Mouse (Mus musculus) CH12.LX (cell line): Measurements from ENCODE around the gene Cd33.

ENCODE experiments used
- BHLHE40 ChIP-seq: IDR thresholded peaks from 2 replicates; pipeline ENCODE4 v1.6.1; 2011; ENCODE audit warnings: mild to moderate bottlenecking, low read depth, low read length, improper control_type of control experiment
- CTCF ChIP-seq, 2 experiments: IDR thresholded peaks in 1 of 2; conservative IDR thresholded peaks in 1 of 2; 2 replicates each; pipeline ENCODE4 v1.5.1; 2011 to 2012; ENCODE audit warnings: low read depth in 2 of 2, low read length in 2 of 2, improper control_type of control experiment in 1 of 2, inconsistent platforms in 1 of 2, mild to moderate bottlenecking in 1 of 2, moderate library complexity in 1 of 2
- ETS1 ChIP-seq: conservative IDR thresholded peaks from 2 replicates; pipeline ENCODE4 v1.6.1; 2012; ENCODE audit warnings: low read depth, mild to moderate bottlenecking, inconsistent platforms, low read length, improper control_type of control experiment, moderate library complexity
- HCFC1 ChIP-seq: IDR thresholded peaks from 2 replicates; pipeline ENCODE4 v1.6.1; 2012; ENCODE audit warnings: low read depth, mild to moderate bottlenecking, inconsistent platforms, low read length, improper control_type of control experiment
- MAX ChIP-seq: IDR thresholded peaks from 2 replicates; pipeline ENCODE4 v1.6.1; 2011; ENCODE audit warnings: low read length, improper control_type of control experiment
- MEF2A ChIP-seq: IDR thresholded peaks from 2 replicates; pipeline ENCODE4 v1.6.1; 2014; ENCODE audit warnings: low read depth, mild to moderate bottlenecking, inconsistent platforms, low read length, improper control_type of control experiment, borderline replicate concordance
- NRF1 ChIP-seq: IDR thresholded peaks from 2 replicates; pipeline ENCODE4 v1.6.1; 2014; ENCODE audit warnings: low read depth, mild to moderate bottlenecking, inconsistent platforms, low read length, improper control_type of control experiment, moderate library complexity
- POLR2A ChIP-seq: IDR thresholded peaks from 2 replicates; pipeline ENCODE4 v1.6.1; 2011; ENCODE audit warnings: low read depth, mild to moderate bottlenecking, improper control_type of control experiment, low read length
- TBP ChIP-seq: conservative IDR thresholded peaks from 2 replicates; pipeline ENCODE4 v1.6.1; 2011; ENCODE audit warnings: low read depth, low read length, improper control_type of control experiment
- USF1 ChIP-seq: IDR thresholded peaks from 2 replicates; pipeline ENCODE4 v1.6.1; 2014; ENCODE audit warnings: low read depth, mild to moderate bottlenecking, inconsistent platforms, low read length, improper control_type of control experiment
- ZC3H11A ChIP-seq: IDR thresholded peaks from 2 replicates; pipeline ENCODE4 v1.6.1; 2012; ENCODE audit warnings: low read depth, mild to moderate bottlenecking, inconsistent platforms, low read length, improper control_type of control experiment
- ZKSCAN1 ChIP-seq: IDR thresholded peaks from 2 replicates; pipeline ENCODE4 v1.6.1; 2012; ENCODE audit warnings: low read depth, inconsistent platforms, low read length, improper control_type of control experiment, borderline replicate concordance
- ZNF384 ChIP-seq: IDR thresholded peaks from 2 replicates; pipeline ENCODE4 v1.6.1; 2012; ENCODE audit warnings: low read depth, low read length, improper control_type of control experiment, inconsistent platforms

DNA sequence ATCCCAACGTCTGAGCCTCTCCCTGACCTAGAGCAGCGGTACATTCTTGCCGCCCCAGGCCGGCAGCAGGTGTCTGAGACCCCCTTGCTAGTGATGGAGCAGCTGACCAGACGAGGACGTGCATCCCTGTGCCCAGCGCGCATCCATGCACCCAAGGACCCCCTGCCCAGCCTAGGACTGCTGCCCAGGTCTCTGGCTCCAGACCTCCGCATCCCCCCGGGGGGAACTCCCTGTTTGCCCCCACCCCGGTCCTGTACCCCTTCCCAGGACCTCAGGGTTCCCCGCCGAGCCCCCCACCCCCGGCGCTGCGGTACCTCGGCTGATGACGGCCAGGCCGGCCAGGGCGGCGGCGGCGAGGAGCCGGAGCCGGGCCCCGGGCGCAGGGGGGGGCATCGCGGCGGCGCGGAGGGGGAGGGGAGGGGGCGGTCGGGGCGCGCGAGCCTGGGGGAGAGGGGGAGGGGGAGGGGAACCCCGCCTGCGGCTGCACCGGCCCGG, 54.5 kb downstream of the Cd33 start, which contains the start of gene Iglon5:
- TF ChIP-seq BHLHE40 (no peak), ZNF384 (no peak), POLR2A (no peak), HCFC1 (no peak), CTCF (conservative IDR thresholded peaks at IDR 0.05 in 1 of 2, IDR thresholded peaks at IDR 0.05 in 1 of 2; ENCODE audit: low read depth in 2 of 2, low read length in 2 of 2) (no peak), NRF1 (no peak), ZC3H11A (no peak), MEF2A (no peak), ETS1 (no peak), ZKSCAN1 (no peak), USF1 (no peak), TBP (no peak), MAX (no peak)
